Mouse (Mus musculus) limb, embryonic 10.5 days (tissue): ENCODE data around the gene Efl1. TPM values are rescaled to one million over a fixed set of nuclear protein-coding genes. Genes with fewer than 3 reads are reported as not detected.

Source experiments
- DNase-seq: peaks from one replicate; pipeline ENCODE4 v3.0.0-alpha.2; 2017; ENCODE audit warnings: low spot score
- H3K27ac ChIP-seq: fragments of 300-500 bp; sonication (generic); 2 replicates; pipeline ENCODE4 v1.5.1; 2016; ENCODE audit warnings: mild to moderate bottlenecking
- H3K27me3 ChIP-seq: fragments of 300-500 bp; sonication (generic); 2 replicates; pipeline ENCODE4 v1.6.1; 2016; ENCODE audit warnings: low read depth, mild to moderate bottlenecking; ENCODE audit not compliant: poor library complexity, severe bottlenecking
- H3K36me3 ChIP-seq: fragments of 300-500 bp; sonication (generic); 2 replicates; pipeline ENCODE4 v1.6.1; 2016; ENCODE audit warnings: mild to moderate bottlenecking, moderate library complexity
- H3K4me1 ChIP-seq: fragments of 300-500 bp; sonication (generic); 2 replicates; pipeline ENCODE4 v1.6.1; 2016
- H3K4me3 ChIP-seq: fragments of 300-500 bp; sonication (generic); 2 replicates; pipeline ENCODE4 v1.5.1; 2016; ENCODE audit warnings: mild to moderate bottlenecking, moderate library complexity
- H3K9me3 ChIP-seq: fragments of 300-500 bp; sonication (generic); replicated peaks from 2 replicates; pipeline ENCODE4 v1.6.1; 2016; ENCODE audit warnings: mild to moderate bottlenecking
- WGBS: fragments of 180-500 bp; shearing (Covaris S2); methylation state at CpG from one replicate; pipeline ENCODE4 v1.1.7; 2016; 5-methylcytosine and 5-hydroxymethylcytosine counted together
- polyA plus RNA-seq: library from polyadenylated mRNA; unstranded; fragments of >200 nt; fragmentation: Nextera tagmentation; extraction: Ambion mirVana; gene quantifications from 2 replicates; pipeline ENCODE4 v1.2.1, GENCODE M21; 2016

Efl1 gene
- polyA plus RNA-seq, 1 experiment from 2014 or later = 25.8 TPM

- Histone ChIP-seq H3K27me3 (peaks cover 9% of the 10 kb centered on the region; the same call in 1 of the 2 replicates), H3K9me3 (no peaks in the 10 kb centered on the region), H3K4me1 (peaks cover 24% of the 10 kb centered on the region), H3K27ac (peak overlapping the region; percentile 66), H3K36me3 (no peaks in the 10 kb centered on the region), H3K4me3 (peak overlapping the region; percentile 28)
- WGBS = 40% methylated on average over 19 of the region's 19 CpGs
- DNase-seq = peak; percentile 52
These were observed 162.9 kb downstream of the Efl1 start for GRCm38 (mm10) chr7:82811140-82811851.

- 87% methylated on average over 19 of the region's 19 CpGs for WGBS
- Histone ChIP-seq H3K36me3 (no peaks in the 10 kb centered on the region), H3K4me3 (no peak overlapping the region), H3K27ac (no peak overlapping the region), H3K27me3 (peaks cover 9% of the 10 kb centered on the region; the same call in 1 of the 2 replicates), H3K9me3 (no peaks in the 10 kb centered on the region), H3K4me1 (peaks cover 24% of the 10 kb centered on the region)
- DNase-seq = no peak
These were observed 164.1 kb downstream of the Efl1 start for GRCm38 (mm10) chr7:82812186-82813155.

GRCm38 (mm10) chr7:82819541-82819940 is 171.1 kb downstream of the Efl1 start:
- Histone ChIP-seq H3K27me3 (no peaks in the 10 kb centered on the region), H3K36me3 (no peaks in the 10 kb centered on the region), H3K27ac (no peak overlapping the region), H3K4me1 (no peaks in the 10 kb centered on the region), H3K4me3 (no peak overlapping the region), H3K9me3 (no peaks in the 10 kb centered on the region)
- 92% methylated on average over 7 of the region's 7 CpGs for WGBS
- DNase-seq = no peak

GRCm38 (mm10) chr7:82820661-82821060 is 172.2 kb downstream of the Efl1 start:
- no peak for DNase-seq
- 85% methylated on average over 4 of the region's 4 CpGs for whole genome bisulfite sequencing
- H3K27ac ChIP-seq = no peak overlapping the region
- H3K4me1 ChIP-seq = no peaks in the 10 kb centered on the region
- H3K9me3 ChIP-seq = no peaks in the 10 kb centered on the region
- H3K4me3 ChIP-seq = no peak overlapping the region
- no peaks in the 10 kb centered on the region for H3K36me3 ChIP-seq
- H3K27me3 ChIP-seq = no peaks in the 10 kb centered on the region

GRCm38 (mm10) chr7:82821501-82821900 is 173.1 kb downstream of the Efl1 start:
- H3K36me3 ChIP-seq = no peaks in the 10 kb centered on the region
- no peaks in the 10 kb centered on the region for H3K27me3 ChIP-seq
- no peak overlapping the region for H3K27ac ChIP-seq
- WGBS = 78% methylated on average over 3 of the region's 3 CpGs
- DNase-seq = no peak
- H3K4me1 ChIP-seq = no peaks in the 10 kb centered on the region
- no peak overlapping the region for H3K4me3 ChIP-seq
- H3K9me3 ChIP-seq = no peaks in the 10 kb centered on the region

- 68% methylated on average over 1 of the region's 1 CpGs for WGBS
- Histone ChIP-seq H3K36me3 (no peaks in the 10 kb centered on the region), H3K9me3 (no peaks in the 10 kb centered on the region), H3K4me1 (no peaks in the 10 kb centered on the region), H3K27ac (no peak overlapping the region), H3K27me3 (no peaks in the 10 kb centered on the region), H3K4me3 (no peak overlapping the region)
- DNase-seq = no peak
These were observed 174.1 kb downstream of the Efl1 start for GRCm38 (mm10) chr7:82822528-82822927.

Other genes with a start within 250 kb of the Efl1 start
- gene Saxo2, start 86 bp upstream of the Efl1 start, polyA plus RNA-seq = 5.3 and 5.5 TPM in 2 replicates
- gene Mex3b, start 218.7 kb downstream of the Efl1 start, polyA plus RNA-seq = 26.3 and 38.5 TPM in 2 replicates